Mouse (Mus musculus) cerebellum, adult 2 months (tissue): ENCODE data around the gene Marc1.

ENCODE experiments used
- CTCF ChIP-seq: fragments of 200-500 bp; IDR thresholded peaks from 2 replicates; pipeline ENCODE4 v1.5.1; 2011; ENCODE audit warnings: low read depth, mild to moderate bottlenecking, control low read depth, low read length, moderate library complexity, borderline replicate concordance; ENCODE audit not compliant: insufficient read depth
- POLR2A ChIP-seq: fragments of 200-500 bp; IDR thresholded peaks from 2 replicates; pipeline ENCODE4 v1.6.1; 2011; ENCODE audit warnings: low read length, control low read depth, borderline replicate concordance; ENCODE audit not compliant: insufficient read depth

- TF ChIP-seq CTCF (no peak), POLR2A (no peak)
These were observed 4.0 kb downstream of the Marc1 start for GRCm38 (mm10) chr1:184807123-184807522.
